Mouse (Mus musculus): ENCODE data around the gene Elk1.

DNA sequence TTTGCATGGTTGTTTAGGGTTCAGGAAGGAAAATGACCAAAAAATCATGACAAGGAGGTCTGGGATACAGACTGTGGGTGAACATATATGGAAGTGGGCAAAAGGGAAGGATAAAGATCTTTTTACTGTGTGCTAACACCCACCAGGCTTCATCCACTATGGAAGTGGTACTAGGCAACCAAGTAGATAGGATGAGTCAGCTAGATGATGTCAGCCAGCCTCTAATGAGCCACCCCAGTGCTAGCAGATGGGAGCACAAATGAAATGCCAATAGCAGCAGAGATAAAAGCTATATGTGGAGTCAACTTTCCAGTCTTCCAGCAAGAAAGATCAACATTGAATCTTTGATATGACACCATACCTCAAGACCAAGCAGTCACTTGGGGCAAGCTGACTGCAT lies 35.3 kb downstream of the Elk1 start:
- TF ChIP-seq REST (IDR thresholded peaks at IDR 0.05; ENCODE audit: insufficient read depth, insufficient read length) (no peak), POLR2A (IDR thresholded peaks at IDR 0.05; ENCODE audit: insufficient read length, low read depth) (no peak), E2F4 (IDR thresholded peaks at IDR 0.05; ENCODE audit: insufficient read depth) (no peak), MAX (IDR thresholded peaks at IDR 0.05; ENCODE audit: low read depth) (no peak), CEBPB (IDR thresholded peaks at IDR 0.05; ENCODE audit: insufficient read depth, poor library complexity, severe bottlenecking) (no peak), MYOD1 (IDR thresholded peaks at IDR 0.05; ENCODE audit: control insufficient read depth in 1 of 3, insufficient read length in 2 of 3, low read depth in 2 of 3) (no peak), MYOG (IDR thresholded peaks at IDR 0.05; ENCODE audit: control insufficient read depth in 1 of 3, insufficient read depth in 1 of 3, insufficient read length in 2 of 3, low read depth in 2 of 3) (no peak), SRF (IDR thresholded peaks at IDR 0.05; ENCODE audit: control insufficient read depth, insufficient read length, low read depth) (no peak), USF1 (IDR thresholded peaks at IDR 0.05; ENCODE audit: low read depth) (no peak), POLR2AphosphoS2 (IDR thresholded peaks at IDR 0.05; ENCODE audit: insufficient read length, low read depth) (no peak), TCF3 (IDR thresholded peaks at IDR 0.05; ENCODE audit: insufficient read length, low read depth) (no peak)

Data from myocyte (in vitro differentiated cells).